Mouse (Mus musculus) hindbrain, embryonic 16.5 days (tissue): ENCODE data around the gene Lmo2. TPM values are rescaled to one million over a fixed set of nuclear protein-coding genes. Genes with fewer than 3 reads are reported as not detected.
A peak's percentile ranks its signal among the peaks of the same experiment; 100 is the strongest.

ENCODE experiments used
- ATAC-seq: fragments of 200-750 bp; cut with Nextera tagmentation; 2 replicates; pipeline ENCODE4 v1.8.0; 2017; ENCODE audit warnings: moderate TSS enrichment, moderate library complexity
- H3K27ac ChIP-seq: fragments of 300-500 bp; sonication (generic); 2 replicates; pipeline ENCODE4 v1.5.1; 2014; ENCODE audit warnings: low read depth, mild to moderate bottlenecking, control low read depth, low read length, moderate library complexity
- H3K27me3 ChIP-seq: fragments of 300-500 bp; sonication (generic); replicated peaks from 2 replicates; pipeline ENCODE4 v1.6.1; 2014; ENCODE audit warnings: low read length; ENCODE audit not compliant: control insufficient read depth, insufficient read depth
- H3K36me3 ChIP-seq: fragments of 300-500 bp; sonication (generic); 2 replicates; pipeline ENCODE4 v1.6.1; 2014; ENCODE audit warnings: mild to moderate bottlenecking, low read length, moderate library complexity, mixed read lengths; ENCODE audit not compliant: control insufficient read depth, insufficient read depth
- H3K4me1 ChIP-seq: fragments of 300-500 bp; sonication (generic); 2 replicates; pipeline ENCODE4 v1.6.1; 2014; ENCODE audit warnings: low read depth, low read length; ENCODE audit not compliant: control insufficient read depth, insufficient read depth
- H3K4me2 ChIP-seq: fragments of 300-500 bp; sonication (generic); 2 replicates; pipeline ENCODE4 v1.6.1; 2014; ENCODE audit warnings: mild to moderate bottlenecking, low read length, control low read depth, moderate library complexity
- H3K4me3 ChIP-seq: fragments of 300-500 bp; sonication (generic); 2 replicates; pipeline ENCODE4 v1.5.1; 2014; ENCODE audit warnings: mild to moderate bottlenecking, low read length, control low read depth, moderate library complexity
- H3K9ac ChIP-seq: fragments of 300-500 bp; sonication (generic); 2 replicates; pipeline ENCODE4 v1.6.1; 2014; ENCODE audit warnings: low read depth, mild to moderate bottlenecking, control low read depth, low read length, moderate library complexity
- H3K9me3 ChIP-seq: fragments of 300-500 bp; sonication (generic); 2 replicates; pipeline ENCODE4 v1.6.1; 2014; ENCODE audit warnings: mild to moderate bottlenecking, low read length, moderate library complexity; ENCODE audit not compliant: control insufficient read depth
- WGBS: fragments of 180-500 bp; shearing (Covaris S2); extraction: QIAGEN DNeasy Blood & Tissue Kit; methylation state at CpG from one replicate; pipeline ENCODE4 v1.1.7; 2014; 5-methylcytosine and 5-hydroxymethylcytosine counted together
- polyA plus RNA-seq: library from polyadenylated mRNA; unstranded; fragments of >200 nt; fragmentation: Nextera tagmentation; extraction: Ambion mirVana; gene quantifications from 2 replicates; pipeline ENCODE4 v1.2.1, GENCODE M21; 2015

The Lmo2 gene
- polyA plus RNA-seq, 1 experiment from 2014 or later, result 30.9 TPM

- H3K4me1 ChIP-seq, result peaks cover 3% of the 10 kb centered on the region
- H3K9ac ChIP-seq, result no peak overlapping the region
- peak; percentile 74 for ATAC-seq
- no peaks in the 10 kb centered on the region for H3K36me3 ChIP-seq
- no peak overlapping the region for H3K4me3 ChIP-seq
- no peak overlapping the region for H3K27ac ChIP-seq
- H3K4me2 ChIP-seq, result no peak overlapping the region
- no peaks in the 10 kb centered on the region for H3K27me3 ChIP-seq
- H3K9me3 ChIP-seq, result no peaks in the 10 kb centered on the region
- 19% methylated on average over 1 of the region's 1 CpGs for WGBS
Observed at GRCm38 (mm10) chr2:103927610-103928145, 30.1 kb upstream of the Lmo2 start.

- Histone ChIP-seq H3K4me3 (no peak overlapping the region), H3K9ac (no peak overlapping the region), H3K9me3 (no peaks in the 10 kb centered on the region), H3K27ac (no peak overlapping the region), H3K27me3 (no peaks in the 10 kb centered on the region), H3K36me3 (no peaks in the 10 kb centered on the region), H3K4me1 (peaks cover 3% of the 10 kb centered on the region), H3K4me2 (no peak overlapping the region)
- ATAC-seq, result peak; percentile 60
- WGBS, result 37% methylated on average over 13 of the region's 13 CpGs
Observed at GRCm38 (mm10) chr2:103930306-103931019, 27.3 kb upstream of the Lmo2 start.

GRCm38 (mm10) chr2:103931511-103931911, 26.3 kb upstream of the Lmo2 start:
- no peak for ATAC-seq
- Histone ChIP-seq H3K27ac (no peak overlapping the region), H3K9ac (no peak overlapping the region), H3K4me2 (no peak overlapping the region), H3K27me3 (no peaks in the 10 kb centered on the region), H3K9me3 (no peaks in the 10 kb centered on the region), H3K36me3 (no peaks in the 10 kb centered on the region), H3K4me3 (no peak overlapping the region), H3K4me1 (peaks cover 3% of the 10 kb centered on the region)
- WGBS, result 68% methylated on average over 7 of the region's 7 CpGs

- H3K27ac ChIP-seq, result no peak overlapping the region
- peaks cover 3% of the 10 kb centered on the region for H3K4me1 ChIP-seq
- WGBS, result 42% methylated on average over 2 of the region's 2 CpGs
- H3K27me3 ChIP-seq, result no peaks in the 10 kb centered on the region
- H3K36me3 ChIP-seq, result no peaks in the 10 kb centered on the region
- H3K4me2 ChIP-seq, result no peak overlapping the region
- no peak overlapping the region for H3K9ac ChIP-seq
- H3K4me3 ChIP-seq, result no peak overlapping the region
- H3K9me3 ChIP-seq, result no peaks in the 10 kb centered on the region
- ATAC-seq, result no peak
Observed at GRCm38 (mm10) chr2:103932025-103932424, 25.8 kb upstream of the Lmo2 start.

DNA sequence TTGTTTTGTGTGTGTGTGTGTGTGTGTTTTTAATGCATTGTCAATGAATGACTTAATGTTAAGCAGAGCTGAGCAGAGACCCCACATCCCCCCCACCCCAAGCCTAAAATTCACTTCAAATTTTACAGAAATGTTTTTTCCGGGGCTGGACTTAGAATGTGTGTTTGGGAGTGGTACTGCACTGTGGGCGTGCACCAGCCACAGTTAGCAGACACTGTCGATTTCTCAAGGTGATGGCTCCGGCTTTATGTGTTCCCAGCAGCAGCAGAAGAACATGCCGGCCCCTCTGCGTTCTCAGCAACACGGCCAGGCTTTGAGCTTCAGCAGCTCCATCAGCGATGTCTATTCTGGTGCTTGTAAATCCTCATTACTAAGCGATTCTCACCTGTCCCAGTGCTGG, 25.3 kb upstream of the Lmo2 start:
- H3K4me2 ChIP-seq, result no peak overlapping the region
- no peak overlapping the region for H3K4me3 ChIP-seq
- ATAC-seq, result no peak
- peaks cover 3% of the 10 kb centered on the region for H3K4me1 ChIP-seq
- no peaks in the 10 kb centered on the region for H3K9me3 ChIP-seq
- H3K27ac ChIP-seq, result no peak overlapping the region
- H3K36me3 ChIP-seq, result no peaks in the 10 kb centered on the region
- WGBS, result 70% methylated on average over 9 of the region's 9 CpGs
- no peaks in the 10 kb centered on the region for H3K27me3 ChIP-seq
- no peak overlapping the region for H3K9ac ChIP-seq

DNA sequence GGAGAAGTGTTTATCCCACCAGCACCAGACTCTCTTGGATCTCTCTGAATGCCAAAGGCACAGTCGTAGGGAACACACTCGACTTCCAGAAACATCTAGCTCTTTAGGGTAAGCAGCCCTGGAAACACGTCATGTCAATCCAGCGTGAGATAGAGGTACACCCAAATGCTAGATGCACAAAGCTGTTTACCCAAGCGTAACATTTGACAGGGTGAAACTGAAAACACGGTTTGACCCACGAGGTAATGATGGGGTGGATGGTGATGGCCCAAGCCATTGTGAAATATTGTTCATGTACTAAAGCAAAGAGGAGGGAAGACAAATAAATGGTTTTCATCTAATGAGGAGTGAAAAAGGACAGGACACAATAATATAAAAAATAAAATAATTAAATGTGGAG, 23.5 kb upstream of the Lmo2 start:
- WGBS, result 33% methylated on average over 7 of the region's 7 CpGs
- Histone ChIP-seq H3K9ac (no peak overlapping the region), H3K4me1 (peaks cover 3% of the 10 kb centered on the region), H3K27me3 (no peaks in the 10 kb centered on the region), H3K27ac (no peak overlapping the region), H3K4me3 (no peak overlapping the region), H3K36me3 (no peaks in the 10 kb centered on the region), H3K4me2 (no peak overlapping the region), H3K9me3 (no peaks in the 10 kb centered on the region)
- ATAC-seq, result no peak

GRCm38 (mm10) chr2:103934670-103935069, 23.1 kb upstream of the Lmo2 start:
- H3K36me3 ChIP-seq, result no peaks in the 10 kb centered on the region
- H3K9me3 ChIP-seq, result no peaks in the 10 kb centered on the region
- H3K9ac ChIP-seq, result no peak overlapping the region
- no peak for ATAC-seq
- peaks cover 3% of the 10 kb centered on the region for H3K4me1 ChIP-seq
- no peaks in the 10 kb centered on the region for H3K27me3 ChIP-seq
- WGBS, result 83% methylated on average over 3 of the region's 3 CpGs
- no peak overlapping the region for H3K4me3 ChIP-seq
- H3K27ac ChIP-seq, result no peak overlapping the region
- H3K4me2 ChIP-seq, result no peak overlapping the region

DNA sequence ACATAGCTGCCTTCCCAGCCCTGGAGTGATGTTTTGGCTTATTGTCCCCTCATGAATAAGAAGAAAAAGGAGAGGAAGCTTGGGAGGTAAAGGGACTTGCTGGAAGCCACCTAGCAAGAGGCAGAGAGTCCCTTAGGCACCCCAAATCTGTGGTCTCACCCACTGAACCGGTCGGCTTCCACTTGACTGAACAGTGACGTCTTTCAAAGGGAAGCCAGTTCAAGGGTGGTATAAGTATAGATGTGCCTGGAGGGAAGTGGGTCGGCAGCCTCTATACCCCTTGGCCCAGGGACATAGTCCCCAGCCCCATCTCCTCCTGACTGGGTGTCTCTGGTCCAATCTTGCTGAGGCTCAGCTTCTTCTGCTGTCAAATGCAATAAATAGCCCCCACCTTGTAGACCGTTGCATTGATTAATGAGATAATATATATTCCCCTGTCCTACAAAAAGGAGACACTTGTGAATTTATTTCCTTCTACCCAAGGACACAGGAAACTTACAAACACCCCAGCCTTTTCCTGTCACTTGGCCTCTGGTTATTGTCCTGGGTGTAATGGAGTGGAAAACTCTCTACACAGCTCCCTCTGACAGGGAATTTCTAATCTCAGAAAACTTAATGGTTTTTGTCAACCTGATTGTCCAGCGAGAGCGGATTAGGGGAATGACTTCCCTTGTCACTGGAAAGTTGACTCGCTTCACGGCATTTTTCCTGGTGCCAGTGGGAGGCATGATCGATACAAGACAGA, 21.9 kb upstream of the Lmo2 start:
- WGBS, result 55% methylated on average over 10 of the region's 10 CpGs
- H3K9ac ChIP-seq, result no peak overlapping the region
- no peaks in the 10 kb centered on the region for H3K9me3 ChIP-seq
- H3K4me3 ChIP-seq, result no peak overlapping the region
- ATAC-seq, result no peak
- no peaks in the 10 kb centered on the region for H3K36me3 ChIP-seq
- H3K27ac ChIP-seq, result no peak overlapping the region
- no peaks in the 10 kb centered on the region for H3K27me3 ChIP-seq
- H3K4me1 ChIP-seq, result no peaks in the 10 kb centered on the region
- H3K4me2 ChIP-seq, result no peak overlapping the region

DNA sequence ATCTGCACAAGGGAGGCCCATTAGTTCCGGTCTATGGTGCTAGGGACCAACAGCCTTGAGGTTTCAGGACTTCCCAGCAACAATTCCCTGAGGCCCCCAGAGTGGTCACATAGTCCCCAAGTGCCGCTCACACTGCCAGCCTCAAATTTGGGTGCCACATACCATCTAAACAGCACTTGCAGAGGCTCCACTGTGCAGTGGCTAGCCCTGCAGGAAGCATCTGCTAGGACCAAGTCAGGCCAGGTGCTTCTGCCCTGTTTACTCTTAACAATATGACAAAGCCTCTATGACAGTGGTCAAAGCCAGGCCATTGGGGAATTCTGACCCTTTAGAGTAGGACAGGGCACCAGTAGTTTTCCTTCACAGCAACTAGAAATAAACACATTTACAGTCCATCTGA, 21.1 kb upstream of the Lmo2 start:
- Histone ChIP-seq H3K4me3 (no peak overlapping the region), H3K4me2 (no peak overlapping the region), H3K36me3 (no peaks in the 10 kb centered on the region), H3K9me3 (no peaks in the 10 kb centered on the region), H3K9ac (no peak overlapping the region), H3K27me3 (no peaks in the 10 kb centered on the region), H3K4me1 (no peaks in the 10 kb centered on the region), H3K27ac (no peak overlapping the region)
- 89% methylated on average over 2 of the region's 2 CpGs for WGBS
- ATAC-seq, result no peak
